Mouse (Mus musculus) kidney, adult 2 months (tissue): ENCODE results near the gene Cyp2a4. TPM values are rescaled to one million over a fixed set of nuclear protein-coding genes. Genes with fewer than 3 reads are reported as not detected.

Source experiments
- polyA plus RNA-seq: library from polyadenylated mRNA; depleted of rRNA; stranded (reverse); fragments of >200 nt; gene quantifications from 2 replicates; pipeline ENCODE4 v1.2.3, GENCODE M21; 2012; rRNA removed

The Cyp2a4 gene
- polyA plus RNA-seq, 1 experiment = 124 TPM

Other genes starting within 250 kb of the Cyp2a4 start
- not detected in 2 replicates for gene Cyp2b13, start 245.7 kb upstream of the Cyp2a4 start, polyA plus RNA-seq
- gene Cyp2b9, start 133.8 kb upstream of the Cyp2a4 start, polyA plus RNA-seq = not detected in 2 replicates
- gene Vmn1r184, start 46.8 kb upstream of the Cyp2a4 start, polyA plus RNA-seq = not detected in 2 replicates
- gene Nlrp9c, start 96.5 kb downstream of the Cyp2a4 start, polyA plus RNA-seq = not detected in 2 replicates
- gene Nlrp4a, start 127.9 kb downstream of the Cyp2a4 start, polyA plus RNA-seq = not detected in 2 replicates
- not detected in 2 replicates for gene Nlrp9a, start 227.9 kb downstream of the Cyp2a4 start, polyA plus RNA-seq